Mouse (Mus musculus) lung, embryonic 14.5 days (tissue): ENCODE data around the gene Pitpna. TPM values are rescaled to one million over a fixed set of nuclear protein-coding genes. Genes with fewer than 3 reads are reported as not detected.
"Not testable (repeated sequence)": the region's sequence is repeated elsewhere in the genome, so short reads cannot be mapped to it uniquely, and the experiment has no call there.

ENCODE experiments used
- ATAC-seq: fragments of 200-750 bp; cut with Nextera tagmentation; 2 replicates; pipeline ENCODE4 v1.8.0; 2017; ENCODE audit warnings: mild to moderate bottlenecking, moderate TSS enrichment, moderate library complexity; ENCODE audit not compliant: insufficient read depth
- DNase-seq: peaks from one replicate; pipeline ENCODE4 v3.0.0-alpha.2; 2015
- H3K27ac ChIP-seq: fragments of 300-500 bp; sonication (generic); 2 replicates; pipeline ENCODE4 v1.5.1; 2014; ENCODE audit warnings: low read depth, mild to moderate bottlenecking, moderate library complexity
- H3K27me3 ChIP-seq: fragments of 300-500 bp; sonication (generic); 2 replicates; pipeline ENCODE4 v1.6.1; 2014; ENCODE audit warnings: low read length, control low read depth; ENCODE audit not compliant: insufficient read depth
- H3K36me3 ChIP-seq: fragments of 300-500 bp; sonication (generic); 2 replicates; pipeline ENCODE4 v1.6.1; 2014; ENCODE audit warnings: control low read depth; ENCODE audit not compliant: insufficient read depth
- H3K4me1 ChIP-seq: fragments of 300-500 bp; sonication (generic); 2 replicates; pipeline ENCODE4 v1.6.1; 2014; ENCODE audit warnings: antibody characterized with exemption, control low read depth; ENCODE audit not compliant: insufficient read depth
- H3K4me2 ChIP-seq: fragments of 300-500 bp; sonication (generic); 2 replicates; pipeline ENCODE4 v1.6.1; 2014; ENCODE audit warnings: mild to moderate bottlenecking
- H3K4me3 ChIP-seq: fragments of 300-500 bp; sonication (generic); 2 replicates; pipeline ENCODE4 v1.5.1; 2014; ENCODE audit warnings: low read depth, low read length
- H3K9ac ChIP-seq: fragments of 300-500 bp; sonication (generic); 2 replicates; pipeline ENCODE4 v1.6.1; 2014
- H3K9me3 ChIP-seq: fragments of 300-500 bp; sonication (generic); 2 replicates; pipeline ENCODE4 v1.6.1; 2016; ENCODE audit warnings: low read depth, low read length, control low read depth
- CTCF ChIP-seq: IDR thresholded peaks from 2 replicates; pipeline ENCODE4 v1.5.1; 2016; ENCODE audit warnings: antibody characterized with exemption, low read depth
- WGBS: fragments of 180-500 bp; shearing (Covaris S2); extraction: QIAGEN DNeasy Blood & Tissue Kit; methylation state at CpG from one replicate; pipeline ENCODE4 v1.1.7; 2014; 5-methylcytosine and 5-hydroxymethylcytosine counted together
- polyA plus RNA-seq: library from polyadenylated mRNA; unstranded; fragments of >200 nt; fragmentation: Nextera tagmentation; extraction: Ambion mirVana; gene quantifications from 2 replicates; pipeline ENCODE4 v1.2.1, GENCODE M21; 2014

Gene Pitpna
- polyA plus RNA-seq, 1 experiment from 2014 or later: 89.6 TPM

GRCm38 (mm10) chr11:75546057-75546456, 41.8 kb upstream of the Pitpna start:
- no peak overlapping the region for H3K4me3 ChIP-seq

GRCm38 (mm10) chr11:75549658-75550111, 38.2 kb upstream of the Pitpna start:
- H3K4me3 ChIP-seq: no peak overlapping the region
- H3K36me3 ChIP-seq: no peaks in the 10 kb centered on the region
- peak; percentile 41; the same call in 1 of the 2 replicates for ATAC-seq
- no peak overlapping the region for H3K4me2 ChIP-seq
- peak overlapping the region; percentile 26; the same call in 1 of the 2 replicates for H3K9ac ChIP-seq
- no peak for TF ChIP-seq CTCF
- H3K4me1 ChIP-seq: peaks cover 21% of the 10 kb centered on the region; the same call in 1 of the 2 replicates
- H3K27me3 ChIP-seq: no peaks in the 10 kb centered on the region
- DNase-seq: peak; percentile 48
- H3K9me3 ChIP-seq: no peaks in the 10 kb centered on the region
- 17% methylated on average over 5 of the region's 5 CpGs for WGBS
- H3K27ac ChIP-seq: peak overlapping the region; percentile 50; the same call in 1 of the 2 replicates

More at GRCm38 (mm10) chr11:75546057-75546456, 41.8 kb upstream of the Pitpna start:
- no peak for ATAC-seq
- DNase-seq: no peak
- TF ChIP-seq CTCF: no peak
- Histone ChIP-seq H3K4me2 (no peak overlapping the region), H3K9ac (no peak overlapping the region), H3K27ac (no peak overlapping the region), H3K4me1 (peaks cover 11% of the 10 kb centered on the region; the same call in 1 of the 2 replicates), H3K9me3 (no peaks in the 10 kb centered on the region), H3K27me3 (no peaks in the 10 kb centered on the region), H3K36me3 (no peaks in the 10 kb centered on the region)
- WGBS: 67% methylated on average over 4 of the region's 4 CpGs

- H3K4me3 ChIP-seq: no peak overlapping the region
- H3K9me3 ChIP-seq: no peaks in the 10 kb centered on the region
- H3K36me3 ChIP-seq: no peaks in the 10 kb centered on the region
- no peak for DNase-seq
- WGBS: 41% methylated on average over 12 of the region's 12 CpGs
- H3K27me3 ChIP-seq: no peaks in the 10 kb centered on the region
- no peak for TF ChIP-seq CTCF
- peaks cover 21% of the 10 kb centered on the region; the same call in 1 of the 2 replicates for H3K4me1 ChIP-seq
- peak overlapping the region; percentile 50; the same call in 1 of the 2 replicates for H3K27ac ChIP-seq
- ATAC-seq: peak; percentile 55
- no peak overlapping the region for H3K9ac ChIP-seq
- H3K4me2 ChIP-seq: no peak overlapping the region
Observed at GRCm38 (mm10) chr11:75550200-75550946, 37.5 kb upstream of the Pitpna start.

- ATAC-seq (no peak), DNase-seq (no peak)
- no peaks in the 10 kb centered on the region for H3K9me3 ChIP-seq
- TF ChIP-seq CTCF: no peak
- peaks cover 21% of the 10 kb centered on the region; the same call in 1 of the 2 replicates for H3K4me1 ChIP-seq
- no peak overlapping the region for H3K4me2 ChIP-seq
- H3K36me3 ChIP-seq: no peaks in the 10 kb centered on the region
- H3K27me3 ChIP-seq: no peaks in the 10 kb centered on the region
- H3K4me3 ChIP-seq: no peak overlapping the region
- no peak overlapping the region; the same call in 1 of the 2 replicates for H3K27ac ChIP-seq
- 88% methylated on average over 5 of the region's 5 CpGs for WGBS
- H3K9ac ChIP-seq: no peak overlapping the region
Observed at GRCm38 (mm10) chr11:75551321-75551720, 36.6 kb upstream of the Pitpna start.

GRCm38 (mm10) chr11:75551961-75552441, 35.9 kb upstream of the Pitpna start:
- peaks cover 21% of the 10 kb centered on the region; the same call in 1 of the 2 replicates for H3K4me1 ChIP-seq
- peak overlapping the region; percentile 35 for H3K9ac ChIP-seq
- no peak for TF ChIP-seq CTCF
- H3K27ac ChIP-seq: peak overlapping the region; percentile 71
- no peak overlapping the region for H3K4me3 ChIP-seq
- WGBS: 60% methylated on average over 9 of the region's 9 CpGs
- DNase-seq (peak; percentile 42), ATAC-seq (peak; percentile 21; the same call in 1 of the 2 replicates)
- H3K36me3 ChIP-seq: no peaks in the 10 kb centered on the region
- no peaks in the 10 kb centered on the region for H3K9me3 ChIP-seq
- no peak overlapping the region for H3K4me2 ChIP-seq
- no peaks in the 10 kb centered on the region for H3K27me3 ChIP-seq

- Histone ChIP-seq H3K36me3 (no peaks in the 10 kb centered on the region), H3K9ac (no peak overlapping the region), H3K4me3 (no peak overlapping the region), H3K4me2 (no peak overlapping the region), H3K4me1 (peaks cover 21% of the 10 kb centered on the region; the same call in 1 of the 2 replicates), H3K9me3 (no peaks in the 10 kb centered on the region), H3K27me3 (no peaks in the 10 kb centered on the region), H3K27ac (peak overlapping the region; percentile 71; the same call in 1 of the 2 replicates)
- no peak for ATAC-seq
- no peak for TF ChIP-seq CTCF
- WGBS: 50% methylated on average over 7 of the region's 7 CpGs
- DNase-seq: no peak
Observed at GRCm38 (mm10) chr11:75552906-75553482, 34.9 kb upstream of the Pitpna start.

GRCm38 (mm10) chr11:75556006-75556405, 31.9 kb upstream of the Pitpna start:
- H3K36me3 ChIP-seq, H3K27me3 ChIP-seq, H3K9me3 ChIP-seq, ATAC-seq, H3K27ac ChIP-seq, H3K4me3 ChIP-seq, H3K4me2 ChIP-seq, DNase-seq, H3K9ac ChIP-seq: not testable (repeated sequence)
- peaks cover 10% of the 10 kb centered on the region; the same call in 1 of the 2 replicates for H3K4me1 ChIP-seq
- 90% methylated on average over 6 of the region's 6 CpGs for WGBS
